Mouse (Mus musculus) adrenal gland, postnatal 14 days (tissue): ENCODE data around the gene Bckdhb. TPM values are rescaled to one million over a fixed set of nuclear protein-coding genes. Genes with fewer than 3 reads are reported as not detected.
A peak's percentile ranks its signal among the peaks of the same experiment; 100 is the strongest.

ENCODE experiments used
- DNase-seq: peaks from one replicate; pipeline ENCODE4 v3.0.0; 2021; ENCODE audit warnings: mixed read lengths
- total RNA-seq: library from RNA; stranded (reverse); gene quantifications from 2 replicates; pipeline ENCODE4 v1.2.3, GENCODE M21; 2021

Gene Bckdhb
- total RNA-seq, 1 experiment from 2014 or later = 200 TPM

DNA sequence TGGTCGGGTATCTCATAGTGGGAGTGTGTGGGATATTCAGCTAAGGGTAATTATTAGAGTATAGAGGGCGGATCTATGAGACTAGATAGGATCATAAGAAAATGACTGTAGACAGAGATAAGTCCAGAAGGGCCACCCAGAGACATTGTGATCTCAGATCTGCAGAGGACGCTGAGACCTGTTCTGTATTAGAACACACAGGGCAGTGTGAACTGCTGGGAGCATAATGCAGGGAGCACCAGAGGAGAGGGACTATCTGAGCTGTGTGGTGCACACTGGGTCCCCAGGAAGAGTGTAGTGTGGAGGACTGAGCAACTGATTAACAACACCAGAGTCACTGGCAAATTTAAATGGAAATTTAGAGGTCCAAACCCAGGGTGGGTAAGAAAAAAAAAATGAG, 117.6 kb downstream of the Bckdhb start:
- DNase-seq = no peak

DNA sequence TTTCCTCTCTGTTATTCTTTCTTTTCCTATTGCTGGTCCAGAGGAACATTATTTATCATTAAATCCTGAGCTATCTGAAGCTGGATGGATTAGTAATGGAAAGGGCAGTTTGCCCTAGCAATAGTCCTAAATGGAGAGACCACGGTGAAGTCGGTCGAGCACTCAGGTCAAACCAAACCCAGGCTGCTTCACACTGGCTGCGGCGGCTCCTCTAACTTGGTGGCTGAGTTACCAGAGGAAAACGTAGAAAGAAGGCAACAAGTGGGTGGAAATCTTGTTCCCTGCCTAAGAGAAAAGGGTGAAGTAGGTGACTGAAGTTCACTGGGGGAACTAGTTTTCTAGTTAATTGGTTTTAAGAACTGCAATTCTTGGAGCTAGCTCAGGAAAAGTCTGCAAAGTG, 119.2 kb downstream of the Bckdhb start:
- no peak for DNase-seq

DNA sequence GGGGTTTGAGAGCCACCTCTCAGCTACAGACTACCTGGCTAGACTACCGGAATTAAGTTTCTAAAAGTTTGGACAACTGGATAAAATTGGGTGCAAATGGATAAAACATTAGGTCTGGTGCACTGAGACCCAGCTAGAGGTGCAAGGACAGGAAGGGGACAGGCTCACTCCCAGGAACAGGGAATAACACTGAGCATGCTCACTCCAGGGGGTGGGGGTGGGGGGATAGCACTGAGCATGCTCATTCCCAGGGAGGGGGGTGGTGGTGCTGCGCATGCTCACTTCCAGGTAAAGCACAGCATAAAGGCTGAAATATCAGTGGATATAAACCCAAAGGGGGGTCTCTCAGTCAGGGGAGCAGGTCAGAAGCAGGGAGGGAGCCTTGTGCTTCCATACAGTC, 120.7 kb downstream of the Bckdhb start:
- DNase-seq = no peak

DNA sequence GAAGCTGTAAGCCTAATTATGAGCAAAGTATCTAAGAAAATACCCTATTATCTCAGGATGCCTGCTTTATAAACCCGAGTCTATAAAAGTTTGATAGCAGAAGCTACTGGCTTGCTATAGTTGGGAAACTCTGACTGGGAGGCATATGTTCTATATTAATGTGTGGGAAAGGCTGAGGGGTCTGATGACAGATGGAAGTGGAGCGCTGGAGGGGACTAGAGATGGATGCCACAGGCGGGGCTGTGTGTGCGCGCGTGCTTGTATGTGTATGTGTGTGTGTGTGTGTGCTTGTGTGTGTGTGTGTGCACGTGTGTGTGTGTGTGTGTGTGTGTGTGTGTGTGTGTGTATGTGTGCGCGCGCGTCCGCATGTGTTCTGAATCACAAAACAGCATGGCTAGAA, 121.4 kb downstream of the Bckdhb start:
- DNase-seq = no peak

DNA sequence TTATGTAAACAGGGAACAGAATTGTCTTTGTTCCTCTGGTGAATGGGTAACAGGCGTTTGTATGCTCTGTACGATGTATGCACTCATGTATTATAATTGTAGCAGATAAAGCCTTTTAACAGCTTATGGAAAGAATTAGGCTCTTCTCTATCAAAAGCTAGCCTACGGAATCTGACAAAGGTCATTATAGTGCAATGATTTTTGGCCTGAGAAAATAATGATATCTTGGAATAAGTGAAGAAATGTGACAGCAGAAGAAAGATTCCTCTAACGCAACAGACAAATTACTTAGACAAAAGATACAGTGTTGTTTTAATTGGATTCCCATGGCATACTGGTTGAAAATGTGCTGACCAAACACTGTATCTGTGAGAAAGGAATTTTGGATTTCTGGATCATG, 122.0 kb downstream of the Bckdhb start:
- no peak for DNase-seq

GRCm38 (mm10) chr9:84047436-84047835, 122.5 kb downstream of the Bckdhb start:
- DNase-seq = no peak

DNA sequence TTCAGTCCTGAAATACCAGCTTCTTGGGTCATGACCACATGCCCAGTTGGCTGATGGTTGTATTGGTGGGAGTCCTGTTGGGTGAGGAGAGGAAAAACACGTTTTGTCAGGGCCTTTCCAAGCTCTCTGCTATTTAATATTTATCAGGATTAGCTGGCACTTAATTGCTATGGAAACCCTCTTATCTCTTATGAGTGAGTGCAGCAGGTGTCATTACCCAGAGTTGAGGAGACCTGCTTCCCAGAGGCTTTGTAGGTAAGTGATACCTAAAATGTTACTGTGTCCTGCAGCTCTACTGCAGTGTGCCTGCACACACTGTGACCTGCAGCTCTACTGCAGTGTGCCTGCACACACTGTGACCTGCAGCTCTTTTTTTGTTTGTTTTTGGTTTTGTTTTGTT, 124.2 kb downstream of the Bckdhb start:
- DNase-seq = no peak

GRCm38 (mm10) chr9:84050867-84051635, 126.1 kb downstream of the Bckdhb start:
- DNase-seq = no peak

DNA sequence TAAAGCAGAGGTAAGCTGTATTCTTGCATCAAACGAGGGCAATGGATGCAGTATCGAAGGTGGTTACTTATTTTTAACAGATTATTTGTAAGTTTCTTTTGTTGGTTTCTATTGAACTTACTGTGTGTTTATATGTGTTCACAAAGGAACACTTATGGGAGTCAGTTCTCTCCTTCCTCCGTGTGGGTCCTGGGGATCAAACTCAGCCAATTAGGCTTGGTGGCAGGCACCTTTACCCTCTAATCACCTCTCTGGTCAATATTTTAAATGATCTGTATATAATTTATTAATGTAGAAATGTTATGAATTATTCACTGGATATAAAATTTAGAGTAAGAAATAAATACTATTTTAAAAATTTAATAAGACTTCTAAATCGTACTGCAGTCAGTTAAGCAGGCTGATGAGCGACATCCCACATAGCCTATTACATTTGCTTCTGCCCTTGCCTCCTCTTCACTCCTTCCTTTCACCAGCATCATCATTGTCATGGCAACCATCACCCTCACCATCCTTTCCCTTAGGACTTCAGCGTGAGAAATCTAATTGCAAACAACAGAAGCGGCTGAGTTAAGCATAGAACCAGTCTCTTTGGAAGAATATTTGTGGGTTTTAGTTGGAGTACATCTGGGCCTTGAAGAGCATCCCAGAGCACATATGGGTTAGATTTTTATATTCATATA, 130.3 kb downstream of the Bckdhb start:
- no peak for DNase-seq

DNA sequence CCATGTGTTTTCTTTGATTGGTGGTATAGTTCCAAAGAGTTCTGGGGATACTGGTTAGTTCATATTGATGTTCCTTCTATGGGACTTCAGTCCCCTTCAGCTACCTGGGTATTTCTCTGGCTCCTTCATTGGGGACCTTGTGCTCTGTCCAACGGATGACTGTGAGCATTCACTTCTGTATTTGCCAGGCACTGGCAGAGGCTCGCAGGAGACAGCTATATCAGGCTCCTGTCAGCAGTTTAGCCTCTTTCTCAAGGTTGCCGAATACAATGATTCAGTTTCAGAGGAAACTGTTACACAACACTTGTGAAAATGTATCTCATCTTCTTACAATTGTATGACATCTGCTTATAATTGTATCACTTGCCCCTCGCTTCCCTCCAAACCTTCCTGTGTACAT, 135.8 kb downstream of the Bckdhb start:
- peak; percentile 23 for DNase-seq

DNA sequence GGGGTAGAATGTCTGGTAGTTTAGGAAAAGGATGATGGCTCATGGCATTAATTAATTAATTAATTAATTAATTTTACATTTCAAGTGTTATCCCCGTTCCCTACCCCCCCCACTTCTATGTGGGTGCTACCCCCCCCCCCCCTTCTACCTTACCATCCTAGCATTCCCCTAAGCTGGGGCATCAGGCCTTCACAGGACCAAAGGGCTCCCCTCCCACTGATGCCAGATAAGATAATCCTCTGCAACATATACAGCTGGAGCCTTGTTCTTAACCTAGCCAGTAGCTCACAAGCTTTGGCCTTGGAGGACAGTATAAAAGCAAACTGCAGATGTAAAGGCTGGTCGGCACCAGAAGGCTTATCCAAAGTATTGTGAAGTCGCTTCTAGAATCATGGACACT, 138.7 kb downstream of the Bckdhb start:
- no peak for DNase-seq

DNA sequence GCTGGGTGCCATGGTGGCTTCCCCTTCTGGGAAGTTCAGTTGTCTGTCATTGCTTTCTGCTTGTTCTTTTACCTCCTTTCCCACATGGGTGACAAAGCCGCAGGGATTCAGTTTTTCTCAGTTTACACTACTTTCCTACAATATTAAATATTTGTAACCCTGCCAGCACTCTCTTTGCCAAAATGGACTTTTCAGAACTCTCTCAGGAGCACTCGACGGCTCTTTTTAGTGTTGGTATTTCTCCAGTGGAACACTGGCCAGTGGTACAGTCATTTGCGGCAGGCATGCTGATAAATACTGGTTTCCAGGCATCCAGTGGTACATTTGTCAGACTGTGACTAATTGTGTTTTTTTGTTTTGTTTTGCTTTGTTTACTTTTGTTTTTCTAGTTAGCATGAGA, 139.2 kb downstream of the Bckdhb start:
- DNase-seq = no peak

GRCm38 (mm10) chr9:84070247-84070646, 145.3 kb downstream of the Bckdhb start:
- no peak for DNase-seq

- DNase-seq = no peak
Measured at GRCm38 (mm10) chr9:84070740-84071139, 145.8 kb downstream of the Bckdhb start.

GRCm38 (mm10) chr9:84072534-84072933, 147.6 kb downstream of the Bckdhb start:
- no peak for DNase-seq

DNA sequence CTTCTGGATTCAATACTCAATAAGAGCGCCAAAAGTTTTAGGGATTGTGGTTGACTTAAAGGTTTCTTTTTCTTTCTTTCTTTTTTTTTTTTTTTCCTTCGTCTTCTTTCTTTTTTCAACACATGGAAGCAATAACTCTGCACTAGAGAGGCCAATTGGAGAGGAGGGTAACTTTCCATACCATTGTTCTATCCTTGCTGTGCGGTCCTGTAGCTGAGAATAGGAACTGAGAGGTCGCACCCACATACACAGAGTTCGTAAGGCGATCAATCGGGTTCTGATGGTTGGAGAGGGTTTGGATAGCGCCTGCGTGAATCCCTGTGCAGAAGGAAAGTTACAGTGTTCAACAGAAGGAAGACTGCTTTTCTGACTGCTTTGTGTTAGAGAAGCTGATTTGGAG, 148.3 kb downstream of the Bckdhb start:
- DNase-seq = no peak

DNA sequence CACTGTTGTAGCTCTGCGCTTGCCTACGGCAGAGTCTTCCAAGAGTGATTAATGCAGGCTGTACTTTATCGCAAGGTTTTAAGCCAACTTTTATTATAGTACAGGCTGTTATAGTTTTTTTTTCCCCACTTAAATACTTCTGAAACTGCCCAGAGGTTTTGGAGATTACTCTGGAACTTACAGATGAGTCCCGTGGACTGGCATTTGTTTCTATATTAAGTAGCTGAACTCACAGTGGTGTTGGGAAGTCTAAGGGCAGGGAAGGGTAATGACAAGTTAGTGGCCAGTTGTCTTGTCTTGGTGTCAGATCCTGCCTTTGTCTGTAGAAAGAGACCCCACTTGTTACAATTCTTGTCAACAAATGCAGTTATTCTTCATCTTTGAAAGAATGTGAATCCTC, 158.6 kb downstream of the Bckdhb start:
- no peak for DNase-seq

GRCm38 (mm10) chr9:84084686-84085085, 159.7 kb downstream of the Bckdhb start:
- no peak for DNase-seq

DNA sequence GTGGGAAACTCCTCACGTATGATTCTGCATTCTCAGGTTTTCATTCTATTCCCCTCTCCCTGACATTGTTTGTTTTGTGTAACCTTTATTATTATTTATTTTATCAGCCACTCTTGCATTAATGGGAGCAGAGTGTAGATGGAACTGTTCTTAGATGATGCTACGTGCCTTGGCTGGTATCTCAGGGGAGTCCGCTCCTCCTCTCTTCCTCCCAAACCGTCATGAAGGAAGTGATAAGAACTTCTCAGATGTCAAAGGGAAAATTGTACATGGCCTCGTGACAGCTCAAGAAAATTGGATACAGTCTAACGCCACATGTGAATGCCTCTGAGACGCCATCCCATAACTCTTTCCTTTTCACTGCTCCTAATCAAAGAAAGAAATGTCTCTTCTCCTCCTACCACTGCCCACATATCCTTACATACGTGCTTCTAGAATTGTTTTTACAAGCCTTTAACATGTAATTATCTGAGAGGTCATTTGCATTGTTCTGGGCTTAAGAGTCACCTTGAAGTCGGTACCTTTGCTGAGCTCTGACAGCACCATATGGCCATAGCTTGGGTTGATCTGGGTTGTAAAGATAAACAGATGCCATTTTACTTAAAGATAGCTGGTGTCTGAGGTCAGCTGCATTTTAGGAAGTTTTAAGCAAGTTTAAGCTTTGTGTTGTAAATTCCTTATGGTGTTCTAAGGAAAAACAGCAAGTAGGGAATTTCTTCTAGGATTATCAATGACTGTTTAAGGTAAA, 165.5 kb downstream of the Bckdhb start:
- no peak for DNase-seq

- no peak for DNase-seq
Measured at GRCm38 (mm10) chr9:84092994-84093393, 168.0 kb downstream of the Bckdhb start.

DNA sequence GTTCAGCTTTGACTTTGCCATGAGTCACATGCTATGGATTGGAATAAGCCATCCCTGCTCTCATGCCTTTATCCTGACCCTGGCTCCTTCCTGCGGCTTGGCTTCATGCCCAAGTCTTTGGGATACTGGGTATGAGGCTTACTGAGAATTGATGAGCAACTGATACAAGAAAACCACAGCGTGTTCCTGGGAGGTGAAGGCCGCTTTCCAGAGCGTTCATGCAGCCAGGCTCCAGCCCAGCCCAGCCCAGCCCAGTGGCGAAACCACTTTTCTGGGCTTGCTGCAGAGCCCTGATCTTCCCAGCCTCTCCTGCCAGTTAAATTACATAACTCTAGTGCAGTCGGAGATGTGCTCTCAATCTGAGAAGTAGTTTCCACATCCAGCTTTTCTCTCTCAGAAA, 169.2 kb downstream of the Bckdhb start:
- peak; percentile 65 for DNase-seq

DNA sequence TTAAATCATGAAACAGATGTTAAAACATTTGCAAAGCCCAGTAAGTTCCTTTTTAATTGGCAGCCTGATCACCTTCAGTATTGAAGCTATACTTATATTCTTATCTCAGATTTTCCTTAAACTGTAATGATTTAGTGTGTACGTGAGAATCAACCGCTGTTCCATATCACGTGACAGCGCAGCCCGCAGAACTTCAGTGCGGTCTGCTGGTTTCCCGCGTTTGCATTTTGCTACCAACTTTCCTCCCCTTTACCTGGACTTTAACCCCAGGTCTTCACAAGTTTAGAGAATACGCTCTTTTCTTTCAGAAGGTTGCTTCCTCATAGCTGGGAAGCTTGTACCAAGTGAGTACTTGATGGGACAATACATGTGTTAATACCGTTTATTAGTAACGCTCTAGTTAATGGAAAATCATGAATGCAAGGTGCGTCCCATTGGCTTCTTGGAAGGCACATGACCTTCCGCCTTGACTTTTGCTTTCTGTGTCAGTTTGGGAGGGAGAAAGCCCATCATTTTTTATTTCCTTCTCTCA, 171.6 kb downstream of the Bckdhb start:
- DNase-seq = no peak

- no peak for DNase-seq
Measured at GRCm38 (mm10) chr9:84103344-84103743, 178.4 kb downstream of the Bckdhb start.
